Mouse (Mus musculus): ENCODE results near the gene Lman2l. TPM values are rescaled to one million over a fixed set of nuclear protein-coding genes. Genes with fewer than 3 reads are reported as not detected.

Lman2l gene
- polyA plus RNA-seq, 1 experiment = 28.7 TPM

DNA sequence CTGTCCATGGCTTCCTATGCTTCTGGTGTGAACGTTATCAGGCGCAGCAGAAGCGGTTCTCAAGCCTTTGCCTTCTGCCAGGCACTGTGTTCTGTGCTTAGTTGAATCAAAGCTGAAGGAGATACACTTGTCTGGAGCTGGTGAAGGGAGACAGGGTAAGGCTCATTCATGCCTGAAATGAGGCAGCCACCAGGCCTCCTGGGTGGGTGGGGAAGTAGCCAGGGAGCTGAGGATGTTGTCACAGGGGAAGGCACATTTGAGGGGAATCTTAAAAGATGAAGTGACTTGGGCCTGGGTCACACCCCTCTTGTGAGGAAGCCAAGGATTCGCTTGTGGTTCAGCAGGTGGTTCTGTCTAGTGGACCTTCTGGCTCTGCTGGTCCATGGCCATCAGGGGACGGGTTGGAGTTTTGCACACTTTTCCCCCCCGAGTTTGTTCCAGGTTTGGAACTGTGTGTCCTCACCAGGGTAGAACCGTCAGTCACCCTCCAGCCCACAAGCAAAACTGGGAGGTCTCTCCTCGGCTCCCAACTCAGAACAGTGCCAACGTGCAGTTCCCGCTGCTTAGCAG is 28.2 kb upstream of the Lman2l start:
- Histone ChIP-seq H3K4me1 (ENCODE audit: control insufficient read depth, insufficient read depth, low read length) (peaks cover 54% of the 10 kb centered on the region), H3K27ac (ENCODE audit: insufficient read depth, low read depth, low read length) (no peak overlapping the region), H3K36me3 (ENCODE audit: control insufficient read depth, insufficient read depth, low read length) (no peaks in the 10 kb centered on the region), H3K27me3 (replicated peaks; ENCODE audit: control insufficient read depth, insufficient read depth, low read length) (no peaks in the 10 kb centered on the region), H3K4me3 (ENCODE audit: insufficient read depth, low read depth, low read length) (no peak overlapping the region)
- DNase-seq = no peak
- WGBS = 58% methylated on average over 10 of the region's 10 CpGs
- no peak for TF ChIP-seq POLR2A (IDR thresholded peaks at IDR 0.05; ENCODE audit: low read depth, low read length)
- TF ChIP-seq CTCF (conservative IDR thresholded peaks at IDR 0.05; ENCODE audit: insufficient read depth, insufficient read length, low read depth, low read length) = no peak

DNA sequence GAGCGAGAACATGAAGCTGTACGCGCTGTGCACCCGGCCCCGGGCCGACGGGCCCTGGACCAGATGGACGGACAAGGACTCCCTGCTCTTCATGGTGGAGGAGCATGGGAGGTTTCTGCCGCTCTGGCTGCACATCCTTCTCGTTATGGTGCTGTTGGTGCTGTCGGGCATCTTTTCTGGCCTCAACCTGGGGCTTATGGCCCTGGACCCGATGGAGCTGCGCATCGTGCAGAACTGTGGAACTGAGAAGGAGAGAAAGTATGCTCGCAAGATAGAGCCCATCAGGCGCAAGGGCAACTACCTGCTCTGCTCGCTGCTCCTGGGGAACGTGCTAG is 27.0 kb upstream of the Lman2l start:
- Histone ChIP-seq H3K27me3 (replicated peaks; ENCODE audit: control insufficient read depth, insufficient read depth, low read length) (no peaks in the 10 kb centered on the region), H3K4me3 (ENCODE audit: insufficient read depth, low read depth, low read length) (peak overlapping the region; percentile 92), H3K4me1 (ENCODE audit: control insufficient read depth, insufficient read depth, low read length) (peaks cover 43% of the 10 kb centered on the region), H3K27ac (ENCODE audit: insufficient read depth, low read depth, low read length) (no peak overlapping the region; the same call in 1 of the 2 replicates), H3K36me3 (ENCODE audit: control insufficient read depth, insufficient read depth, low read length) (no peaks in the 10 kb centered on the region)
- WGBS = 18% methylated on average over 18 of the region's 18 CpGs
- DNase-seq = no peak
- TF ChIP-seq CTCF (conservative IDR thresholded peaks at IDR 0.05; ENCODE audit: insufficient read depth, insufficient read length, low read depth, low read length) = no peak
- TF ChIP-seq POLR2A (IDR thresholded peaks at IDR 0.05; ENCODE audit: low read depth, low read length) = no peak

DNA sequence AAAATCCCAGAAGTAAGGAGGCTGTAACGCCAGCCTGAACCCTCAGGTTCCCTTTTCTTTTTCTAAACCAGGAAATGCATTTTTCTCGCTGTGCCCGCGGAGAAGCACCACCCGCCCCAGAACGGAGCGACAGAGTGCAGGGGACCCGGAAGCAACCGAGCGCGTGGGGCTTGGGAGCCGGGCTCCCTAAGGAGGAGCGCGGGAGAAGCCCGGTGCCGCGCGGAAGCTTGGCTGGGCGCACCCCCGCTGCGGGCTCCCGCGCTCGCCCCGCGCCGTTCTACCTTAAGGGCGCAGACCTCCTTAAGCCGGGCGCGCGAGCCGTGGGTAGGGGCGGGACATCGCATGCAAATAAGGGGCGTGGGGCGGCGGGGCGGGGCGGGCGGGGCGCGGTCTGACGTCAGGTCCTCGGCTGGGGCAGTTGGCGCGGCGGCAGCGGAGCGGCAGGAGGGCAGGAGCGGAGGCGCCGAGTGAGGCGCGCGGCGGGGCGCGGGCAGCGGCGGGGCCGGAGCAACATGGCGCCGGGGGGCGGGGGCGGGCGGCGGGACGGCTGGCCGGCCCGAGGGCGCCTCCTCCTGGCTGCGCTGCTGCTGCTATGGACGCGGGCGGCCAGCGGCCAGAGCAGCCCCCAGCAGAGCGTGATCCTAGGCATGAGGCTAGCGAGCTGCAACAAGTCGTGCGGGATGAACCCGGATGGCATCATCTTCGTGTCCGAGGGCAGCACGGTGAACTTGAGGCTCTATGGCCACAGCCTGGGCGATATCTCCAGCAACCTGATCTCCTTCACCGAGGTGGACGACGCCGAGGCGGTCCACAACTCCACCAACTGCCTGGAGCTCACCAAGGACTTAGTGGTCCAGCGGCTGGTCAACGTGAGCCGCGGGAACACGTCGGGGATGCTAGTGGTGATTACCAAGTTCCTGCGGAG is 26.4 kb upstream of the Lman2l start, which contains the start of gene Cnnm4:
Gene Cnnm4, plus strand, starts transcription at position 440 of the 925 bp plus-strand sequence.
- H3K27me3 ChIP-seq (replicated peaks; ENCODE audit: control insufficient read depth, insufficient read depth, low read length) = no peaks in the 10 kb centered on the region
- H3K27ac ChIP-seq (ENCODE audit: insufficient read depth, low read depth, low read length) = peak within 1 kb of the TSS; percentile 59
- H3K36me3 ChIP-seq (ENCODE audit: control insufficient read depth, insufficient read depth, low read length) = no peaks in the 10 kb centered on the region
- under 1% methylated on average over 95 of the region's 98 CpGs for WGBS
- DNase-seq = peak; percentile 94
- H3K4me3 ChIP-seq (ENCODE audit: insufficient read depth, low read depth, low read length) = peak within 1 kb of the TSS; percentile 92
- TF ChIP-seq POLR2A (IDR thresholded peaks at IDR 0.05; ENCODE audit: low read depth, low read length) (peak; percentile 39), CTCF (conservative IDR thresholded peaks at IDR 0.05; ENCODE audit: insufficient read depth, insufficient read length, low read depth, low read length) (peak; percentile 37)
- peaks cover 39% of the 10 kb centered on the region for H3K4me1 ChIP-seq (ENCODE audit: control insufficient read depth, insufficient read depth, low read length)

DNA sequence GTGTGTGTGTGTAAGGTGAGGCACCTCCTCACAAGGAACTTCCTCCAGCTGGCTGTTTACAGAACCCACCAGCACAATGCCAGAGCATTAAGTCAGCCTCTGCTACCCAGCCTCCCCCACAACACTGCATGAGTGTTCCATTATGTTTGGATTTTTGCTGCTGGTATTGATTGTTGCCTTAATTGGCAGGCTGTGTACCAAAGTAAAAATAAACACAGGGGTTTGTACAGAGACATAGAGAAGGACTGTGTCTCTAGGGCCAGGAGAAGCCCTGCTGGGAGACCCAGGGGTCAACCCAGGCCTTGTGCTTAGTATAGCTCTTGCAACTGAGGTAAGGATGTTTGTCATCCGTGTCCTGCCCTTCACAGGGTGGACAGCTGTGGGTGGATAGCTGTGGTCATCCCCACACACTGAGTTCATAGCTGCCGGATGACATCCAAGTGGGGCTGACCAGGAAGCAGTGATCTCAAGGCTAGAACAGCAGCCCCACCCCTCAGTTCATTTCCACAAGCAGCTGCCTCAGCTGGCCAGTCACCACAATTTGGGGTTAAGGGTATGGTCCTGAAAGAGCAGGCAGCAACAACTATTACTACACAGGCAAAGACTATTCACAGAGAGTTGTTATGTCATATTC is 24.9 kb upstream of the Lman2l start:
- Histone ChIP-seq H3K27me3 (replicated peaks; ENCODE audit: control insufficient read depth, insufficient read depth, low read length) (no peaks in the 10 kb centered on the region), H3K27ac (ENCODE audit: insufficient read depth, low read depth, low read length) (no peak overlapping the region), H3K36me3 (ENCODE audit: control insufficient read depth, insufficient read depth, low read length) (no peaks in the 10 kb centered on the region), H3K4me3 (ENCODE audit: insufficient read depth, low read depth, low read length) (no peak overlapping the region), H3K4me1 (ENCODE audit: control insufficient read depth, insufficient read depth, low read length) (peaks cover 28% of the 10 kb centered on the region)
- WGBS = 77% methylated on average over 2 of the region's 2 CpGs
- TF ChIP-seq CTCF (conservative IDR thresholded peaks at IDR 0.05; ENCODE audit: insufficient read depth, insufficient read length, low read depth, low read length) = no peak
- TF ChIP-seq POLR2A (IDR thresholded peaks at IDR 0.05; ENCODE audit: low read depth, low read length) = no peak
- DNase-seq = no peak

DNA sequence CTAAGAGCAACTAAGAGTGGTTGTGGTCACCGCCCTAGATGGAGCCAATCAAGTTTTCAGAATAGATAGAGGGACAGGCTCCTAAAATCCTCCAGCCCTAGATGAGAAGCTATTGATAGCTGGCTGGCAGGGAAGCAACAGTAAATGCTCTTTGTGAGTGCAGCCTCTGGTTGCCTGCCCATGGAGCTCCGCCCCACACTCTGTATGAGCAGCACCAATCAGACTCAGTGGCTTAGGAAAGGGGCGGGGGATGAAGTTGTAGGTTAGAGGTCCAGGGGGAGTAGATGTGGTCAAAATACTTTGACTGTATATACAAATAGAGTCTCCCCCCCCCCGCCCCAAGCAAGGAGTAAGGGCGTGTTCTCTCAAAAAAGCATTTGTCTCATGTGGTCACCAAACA is 22.4 kb upstream of the Lman2l start:
- TF ChIP-seq POLR2A (IDR thresholded peaks at IDR 0.05; ENCODE audit: low read depth, low read length) (no peak), CTCF (conservative IDR thresholded peaks at IDR 0.05; ENCODE audit: insufficient read depth, insufficient read length, low read depth, low read length) (no peak)
- no peak for DNase-seq
- Histone ChIP-seq H3K4me1 (ENCODE audit: control insufficient read depth, insufficient read depth, low read length) (peaks cover 4% of the 10 kb centered on the region; the same call in 1 of the 2 replicates), H3K27ac (ENCODE audit: insufficient read depth, low read depth, low read length) (no peak overlapping the region), H3K36me3 (ENCODE audit: control insufficient read depth, insufficient read depth, low read length) (no peaks in the 10 kb centered on the region), H3K4me3 (ENCODE audit: insufficient read depth, low read depth, low read length) (no peak overlapping the region), H3K27me3 (replicated peaks; ENCODE audit: control insufficient read depth, insufficient read depth, low read length) (no peaks in the 10 kb centered on the region)
- 82% methylated on average over 5 of the region's 5 CpGs for WGBS

DNA sequence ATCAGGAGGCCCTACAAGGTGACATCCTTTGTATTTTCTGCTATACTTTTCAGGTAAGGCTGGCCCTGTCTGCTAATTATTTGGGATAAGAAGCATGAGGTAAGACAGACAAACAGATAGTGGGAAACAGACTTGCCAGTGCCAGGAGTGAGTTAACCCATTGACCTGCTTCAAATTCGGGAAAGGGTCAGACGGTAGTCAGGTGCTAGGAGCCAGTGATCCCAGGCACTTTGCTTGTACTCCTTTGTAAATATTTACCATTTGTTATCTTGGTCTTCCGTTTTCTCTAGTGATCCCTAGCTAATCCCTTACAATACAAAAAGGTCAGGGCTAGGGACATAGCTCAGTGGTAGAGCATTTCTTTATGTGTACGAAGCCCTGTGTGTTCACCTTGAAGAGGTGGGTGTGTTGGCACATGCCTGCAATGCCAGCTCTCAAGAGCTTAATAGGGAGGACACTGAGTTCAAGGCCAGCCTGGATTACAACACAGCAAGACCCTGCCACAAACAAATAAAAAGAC is 20.6 kb upstream of the Lman2l start:
- Histone ChIP-seq H3K27ac (ENCODE audit: insufficient read depth, low read depth, low read length) (no peak overlapping the region), H3K27me3 (replicated peaks; ENCODE audit: control insufficient read depth, insufficient read depth, low read length) (no peaks in the 10 kb centered on the region), H3K4me1 (ENCODE audit: control insufficient read depth, insufficient read depth, low read length) (no peaks in the 10 kb centered on the region; the same call in 1 of the 2 replicates), H3K4me3 (ENCODE audit: insufficient read depth, low read depth, low read length) (no peak overlapping the region), H3K36me3 (ENCODE audit: control insufficient read depth, insufficient read depth, low read length) (no peaks in the 10 kb centered on the region)
- 59% methylated on average over 4 of the region's 4 CpGs for WGBS
- DNase-seq = no peak
- TF ChIP-seq POLR2A (IDR thresholded peaks at IDR 0.05; ENCODE audit: low read depth, low read length) (no peak), CTCF (conservative IDR thresholded peaks at IDR 0.05; ENCODE audit: insufficient read depth, insufficient read length, low read depth, low read length) (no peak)

Data from kidney, adult 2 months (tissue).